22 mouse cellular contexts compared by ENCODE assay signal in genomic region chr7:28877856-28878255, GRCm38 (mm10). TPM values are rescaled to one million over a fixed set of nuclear protein-coding genes. Genes with fewer than 3 reads are reported as not detected.
A peak's percentile ranks its signal among the peaks of the same experiment; 100 is the strongest.
DNase-seq lines count a peak whose midpoint lies in the region; ATAC-seq and TF ChIP-seq lines count a peak whose summit lies in the region.
"Had no signal": no experiment of that assay in that cellular context is flagged by ENCODE, and none has a peak within 500 bp of the region (broad histone marks: within the 10 kb centered on the region; RNA-seq: fewer than 3 reads in every experiment).

No protein-coding gene starts in this region.

- WGBS in limb, embryonic 15.5 days: 72% methylated on average over 4 of the region's 4 CpGs
- 79% methylated on average over 4 of the region's 4 CpGs for WGBS in limb, embryonic 10.5 days
- 96% methylated on average over 4 of the region's 4 CpGs for WGBS in thymus, adult 2 months
- WGBS in midbrain, postnatal 0 days: 82% methylated on average over 4 of the region's 4 CpGs

- H3K36me3 ChIP-seq in limb, embryonic 15.5 days: no peaks in the 10 kb centered on the region
- H3K36me3 ChIP-seq in limb, embryonic 10.5 days: no peaks in the 10 kb centered on the region
- no peaks in the 10 kb centered on the region for H3K36me3 ChIP-seq in thymus, adult 2 months (ENCODE audit: control insufficient read depth, insufficient read depth, low read length)
- H3K36me3 ChIP-seq in midbrain, postnatal 0 days (ENCODE audit: insufficient read depth, low read length): no peaks in the 10 kb centered on the region
- H3K36me3 ChIP-seq: hindbrain, embryonic 13.5 days had no signal

- 0 out of 2 replicates have a peak overlapping the region, but pooled peaks have one; percentile 5 for H3K27ac ChIP-seq in limb, embryonic 15.5 days
- no peak overlapping the region for H3K27ac ChIP-seq in limb, embryonic 10.5 days
- H3K27ac ChIP-seq in thymus, adult 2 months (ENCODE audit: control insufficient read depth, insufficient read depth, low read length): no peak overlapping the region
- no peak overlapping the region for H3K27ac ChIP-seq in midbrain, postnatal 0 days (ENCODE audit: low read depth, low read length)
- H3K27ac ChIP-seq: forebrain, embryonic 13.5 days; heart, adult 2 months; hindbrain, embryonic 13.5 days; hindbrain, postnatal 0 days had no signal

- H3K9ac ChIP-seq in limb, embryonic 15.5 days: no peak overlapping the region
- H3K9ac ChIP-seq in midbrain, postnatal 0 days (replicated peaks; ENCODE audit: low read length, poor library complexity, severe bottlenecking): no peak overlapping the region
- H3K9ac ChIP-seq: forebrain, embryonic 13.5 days; forebrain, postnatal 0 days; hindbrain, embryonic 13.5 days had no signal

- TF ChIP-seq CTCF in thymus, adult 2 months (IDR thresholded peaks at IDR 0.05; ENCODE audit: borderline replicate concordance, control insufficient read depth, extremely low read depth, insufficient read depth, low read length, poor library complexity): no peak
- no peak for TF ChIP-seq CTCF in midbrain, postnatal 0 days (IDR thresholded peaks at IDR 0.05)

- H3K4me3 ChIP-seq in limb, embryonic 15.5 days: no peak overlapping the region
- H3K4me3 ChIP-seq in limb, embryonic 10.5 days: no peak overlapping the region
- H3K4me3 ChIP-seq in thymus, adult 2 months (ENCODE audit: control insufficient read depth, insufficient read depth, low read length): no peak overlapping the region
- no peak overlapping the region for H3K4me3 ChIP-seq in midbrain, postnatal 0 days (ENCODE audit: low read depth, low read length)
- H3K4me3 ChIP-seq: forebrain, embryonic 13.5 days; heart, adult 2 months; hindbrain, embryonic 13.5 days had no signal

- 0 out of 2 replicates have a peak, but pooled peaks cover 3% of the 10 kb centered on the region for H3K4me1 ChIP-seq in limb, embryonic 15.5 days
- H3K4me1 ChIP-seq in limb, embryonic 10.5 days: peaks cover 21% of the 10 kb centered on the region
- peaks cover 18% of the 10 kb centered on the region for H3K4me1 ChIP-seq in thymus, adult 2 months (replicated peaks; ENCODE audit: control insufficient read depth, insufficient read depth, low read length)
- H3K4me1 ChIP-seq in midbrain, postnatal 0 days (ENCODE audit: insufficient read depth, low read length): no peaks in the 10 kb centered on the region
- H3K4me1 ChIP-seq: hindbrain, embryonic 13.5 days had no signal

- H3K9me3 ChIP-seq in limb, embryonic 15.5 days: no peaks in the 10 kb centered on the region
- no peaks in the 10 kb centered on the region for H3K9me3 ChIP-seq in limb, embryonic 10.5 days (replicated peaks)
- no peaks in the 10 kb centered on the region for H3K9me3 ChIP-seq in midbrain, postnatal 0 days (ENCODE audit: low read length)
- H3K9me3 ChIP-seq: forebrain, embryonic 13.5 days; hindbrain, embryonic 13.5 days had no signal

- TF ChIP-seq POLR2A in thymus, adult 2 months (IDR thresholded peaks at IDR 0.05; ENCODE audit: control insufficient read depth, extremely low read depth, insufficient read depth, low read length, poor library complexity): no peak

- H3K4me2 ChIP-seq in limb, embryonic 15.5 days: no peak overlapping the region
- no peak overlapping the region for H3K4me2 ChIP-seq in midbrain, postnatal 0 days (ENCODE audit: low read depth, low read length, poor library complexity, severe bottlenecking)
- H3K4me2 ChIP-seq: forebrain, embryonic 13.5 days; hindbrain, embryonic 13.5 days had no signal

- peak; percentile 25 for DNase-seq in gastrocnemius, adult 18-20 months (ENCODE audit: low spot score)
- no peak for DNase-seq in gastrocnemius, postnatal 10 days
- DNase-seq in limb, embryonic 10.5 days (ENCODE audit: low spot score): no peak
- DNase-seq in thymus, postnatal 4 days: peak; percentile 11
- DNase-seq in thymus, adult 2 months: no peak
- DNase-seq in skeletal muscle tissue, adult 2 months (ENCODE audit: low read depth, low spot score): peak; percentile 64
- DNase-seq in midbrain, postnatal 0 days (ENCODE audit: low spot score): no peak
- DNase-seq: adrenal gland, adult 2 months; adrenal gland, postnatal 25 days; cerebellum, adult 18-20 months; cerebellum, adult 9-11 months; cerebellum, postnatal 36 days; forebrain, postnatal 0 days; heart, postnatal 14 days had no signal

- H3K27me3 ChIP-seq in limb, embryonic 15.5 days: no peaks in the 10 kb centered on the region
- no peaks in the 10 kb centered on the region for H3K27me3 ChIP-seq in limb, embryonic 10.5 days (ENCODE audit: low read depth, poor library complexity, severe bottlenecking)
- H3K27me3 ChIP-seq in thymus, adult 2 months (ENCODE audit: control insufficient read depth, insufficient read depth, low read length): no peaks in the 10 kb centered on the region
- H3K27me3 ChIP-seq in midbrain, postnatal 0 days (ENCODE audit: insufficient read depth, low read length): no peaks in the 10 kb centered on the region
- H3K27me3 ChIP-seq: CH12.LX; forebrain, embryonic 13.5 days; hindbrain, embryonic 13.5 days had no signal

- ATAC-seq in limb, embryonic 15.5 days (ENCODE audit: insufficient number of reproducible peaks, low FRiP score, low TSS enrichment, low read depth): no peak
- no peak for ATAC-seq in midbrain, postnatal 0 days (ENCODE audit: low FRiP score)
- ATAC-seq: forebrain, embryonic 13.5 days; forebrain, postnatal 0 days; hindbrain, postnatal 0 days had no signal

RNA-seq across cellular contexts. Expression of gene Capn12, which starts 3.4 kb away (rescaled TPM):
- total RNA-seq in gastrocnemius, adult 18-20 months (2021): under 1 TPM; 0.09 TPM
- under 1 TPM; 0.23 to 0.27 TPM for total RNA-seq in gastrocnemius, postnatal 10 days (2021)
- 0.97 and 1.3 TPM in 2 replicates for polyA plus RNA-seq in limb, embryonic 15.5 days (2015; fragmentation: Nextera tagmentation; extraction: Ambion mirVana)
- polyA plus RNA-seq in limb, embryonic 10.5 days (2016; fragmentation: Nextera tagmentation; extraction: Ambion mirVana): 0.44 and 0.48 TPM in 2 replicates
- 0.20 and 1.00 TPM in 2 replicates for polyA plus RNA-seq in thymus, adult 2 months (2012; rRNA removed)
- total RNA-seq in midbrain, postnatal 0 days (2014; rRNA removed): 0.38 and 0.57 TPM in 2 replicates
- 0.26 and 0.41 TPM in 2 replicates for polyA plus RNA-seq in midbrain, postnatal 0 days (2015; fragmentation: Nextera tagmentation; extraction: Ambion mirVana)
- total RNA-seq: forebrain, postnatal 0 days; hematopoietic stem cell, adult 5-6 weeks; hindbrain, postnatal 0 days had no signal

RNA-seq across cellular contexts. Expression of gene Lgals7, which starts 14.2 kb away (rescaled TPM):
- total RNA-seq in gastrocnemius, adult 18-20 months (2021): under 1 TPM in 1 of 2 experiments, not detected in 1; 0.66 TPM
- under 1 TPM in 1 of 2 experiments, not detected in 1; 0.56 TPM for total RNA-seq in gastrocnemius, postnatal 10 days (2021)
- polyA plus RNA-seq in limb, embryonic 15.5 days (2015; fragmentation: Nextera tagmentation; extraction: Ambion mirVana): 171 and 257 TPM in 2 replicates
- 0.41 and 0.73 TPM in 2 replicates for polyA plus RNA-seq in limb, embryonic 10.5 days (2016; fragmentation: Nextera tagmentation; extraction: Ambion mirVana)
- polyA plus RNA-seq in thymus, adult 2 months (2012; rRNA removed): 13.0 and 15.5 TPM in 2 replicates
- total RNA-seq in midbrain, postnatal 0 days (2014; rRNA removed): 0.38 and 12.5 TPM in 2 replicates
- 3.8 and 4.8 TPM in 2 replicates for polyA plus RNA-seq in midbrain, postnatal 0 days (2015; fragmentation: Nextera tagmentation; extraction: Ambion mirVana)
- total RNA-seq: adrenal gland, postnatal 25 days; CH12.LX; gastrocnemius, adult 8-10 months; hematopoietic stem cell, adult 5-6 weeks had no signal

RNA-seq across cellular contexts. Expression of gene Lgals4, which starts 44.2 kb away (rescaled TPM):
- 1 to 10 TPM; 1.7 to 3.9 TPM for total RNA-seq in gastrocnemius, adult 18-20 months (2021)
- total RNA-seq in gastrocnemius, postnatal 10 days (2021): 1 to 10 TPM; 3.7 to 7.4 TPM
- 11.6 and 13.8 TPM in 2 replicates for polyA plus RNA-seq in limb, embryonic 15.5 days (2015; fragmentation: Nextera tagmentation; extraction: Ambion mirVana)
- 2.7 and 4.1 TPM in 2 replicates for polyA plus RNA-seq in limb, embryonic 10.5 days (2016; fragmentation: Nextera tagmentation; extraction: Ambion mirVana)
- polyA plus RNA-seq in thymus, adult 2 months (2012; rRNA removed): 23.2 and 29.7 TPM in 2 replicates
- total RNA-seq in midbrain, postnatal 0 days (2014; rRNA removed): 3.4 and 3.5 TPM in 2 replicates
- 4.8 and 5.1 TPM in 2 replicates for polyA plus RNA-seq in midbrain, postnatal 0 days (2015; fragmentation: Nextera tagmentation; extraction: Ambion mirVana)

RNA-seq across cellular contexts. Expression of gene Ech1, which starts 52.8 kb away (rescaled TPM):
- total RNA-seq in gastrocnemius, adult 18-20 months (2021): 100 to 1,000 TPM; 227 to 344 TPM
- total RNA-seq in gastrocnemius, postnatal 10 days (2021): 100 to 1,000 TPM; 182 to 227 TPM
- polyA plus RNA-seq in limb, embryonic 15.5 days (2015; fragmentation: Nextera tagmentation; extraction: Ambion mirVana): 217 and 232 TPM in 2 replicates
- polyA plus RNA-seq in limb, embryonic 10.5 days (2016; fragmentation: Nextera tagmentation; extraction: Ambion mirVana): 69.1 and 90.7 TPM in 2 replicates
- 287 and 359 TPM in 2 replicates for polyA plus RNA-seq in thymus, adult 2 months (2012; rRNA removed)
- 89.3 and 104 TPM in 2 replicates for total RNA-seq in midbrain, postnatal 0 days (2014; rRNA removed)
- polyA plus RNA-seq in midbrain, postnatal 0 days (2015; fragmentation: Nextera tagmentation; extraction: Ambion mirVana): 103 and 107 TPM in 2 replicates

Comparison
In these comparisons a context has a peak if more than half of its experiments do, and no peak if none do; other contexts are left out.
1. DNase-seq: peak in gastrocnemius, adult 18-20 months (single experiment), thymus, postnatal 4 days (single experiment) and skeletal muscle tissue, adult 2 months (single experiment); none in gastrocnemius, postnatal 10 days (single experiment), limb, embryonic 10.5 days (single experiment), thymus, adult 2 months (single experiment) and midbrain, postnatal 0 days (single experiment).
2. RNA of gene Lgals7, which starts 14.2 kb away (polyA plus RNA-seq): 171 to 257 TPM in limb, embryonic 15.5 days; 13.0 to 15.5 TPM in thymus, adult 2 months, 3.8 to 4.8 TPM in midbrain, postnatal 0 days and 0.41 to 0.73 TPM in limb, embryonic 10.5 days; every median in the first group is over 10 times any median in the second.